Mouse (Mus musculus): ENCODE measurements around the gene Caln1.

DNA sequence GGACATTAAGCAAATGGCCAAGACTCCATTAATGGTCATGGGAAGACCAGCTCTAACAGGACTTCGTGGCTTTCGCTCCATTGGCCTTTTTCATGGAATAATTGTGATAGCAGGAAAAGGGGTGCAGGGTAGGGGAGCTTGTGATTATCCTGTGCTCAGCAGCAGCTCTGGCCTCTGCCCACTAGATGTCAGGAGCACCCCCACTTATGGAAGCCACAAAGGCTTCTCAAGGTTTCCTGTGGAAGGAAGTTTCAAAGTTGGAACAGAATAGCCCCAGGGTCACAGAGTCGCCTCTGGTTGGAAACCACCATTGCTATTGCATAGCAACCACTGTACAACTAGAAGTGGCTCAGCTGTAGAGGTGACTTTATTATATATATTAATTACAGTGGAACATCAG is 48.8 kb upstream of the Caln1 start:
- no peak for TF ChIP-seq POLR2A (IDR thresholded peaks at IDR 0.05; ENCODE audit: control insufficient read depth in 1 of 2, insufficient read depth in 1 of 2, low read depth in 1 of 2, low read length in 2 of 2, poor library complexity in 1 of 2)
- TF ChIP-seq EP300 (IDR thresholded peaks at IDR 0.05; ENCODE audit: low read depth in 1 of 2, low read length in 2 of 2), result no peak
- no peak for TF ChIP-seq GATA1 (IDR thresholded peaks at IDR 0.05; ENCODE audit: low read depth, low read length)
- TF ChIP-seq TAL1 (IDR thresholded peaks at IDR 0.05; ENCODE audit: low read length), result no peak
